29 mouse cellular contexts compared by ENCODE assay signal in genomic region chr13:23687181-23687580, GRCm38 (mm10). TPM values are rescaled to one million over a fixed set of nuclear protein-coding genes. Genes with fewer than 3 reads are reported as not detected.
DNase-seq lines count a peak whose midpoint lies in the region; ATAC-seq and TF ChIP-seq lines count a peak whose summit lies in the region.
"Had no signal": no experiment of that assay in that cellular context is flagged by ENCODE, and none has a peak within 500 bp of the region (broad histone marks: within the 10 kb centered on the region; RNA-seq: fewer than 3 reads in every experiment).

No protein-coding gene starts in this region.

- no peak overlapping the region for H3K4me3 ChIP-seq in heart, embryonic 10.5 days
- H3K4me3 ChIP-seq in liver, adult 2 months (ENCODE audit: insufficient read depth, low read depth, low read length) = peak overlapping the region; percentile 28; the same call in 1 of the 2 replicates
- H3K4me3 ChIP-seq in liver, embryonic 11.5 days (ENCODE audit: low read depth, low read length) = no peak overlapping the region
- H3K4me3 ChIP-seq in liver, embryonic 14.5 days (ENCODE audit: insufficient read depth in 1 of 2, low read depth in 2 of 2, low read length in 2 of 2) = peak overlapping the region in 1 of 2 experiments; percentile 28; a peak in 2 of 4 replicates
- H3K4me3 ChIP-seq: forebrain, embryonic 15.5 days had no signal

- no peak overlapping the region for H3K4me2 ChIP-seq in liver, embryonic 11.5 days
- peak overlapping the region; percentile 56 for H3K4me2 ChIP-seq in liver, embryonic 14.5 days (ENCODE audit: low read depth)
- H3K4me2 ChIP-seq: forebrain, embryonic 15.5 days; heart, embryonic 11.5 days had no signal

- no peaks in the 10 kb centered on the region for H3K9me3 ChIP-seq in heart, embryonic 10.5 days
- H3K9me3 ChIP-seq in liver, embryonic 11.5 days (ENCODE audit: control insufficient read depth, low read length) = no peaks in the 10 kb centered on the region
- no peaks in the 10 kb centered on the region for H3K9me3 ChIP-seq in liver, embryonic 14.5 days (ENCODE audit: control insufficient read depth, low read length)
- H3K9me3 ChIP-seq: forebrain, embryonic 15.5 days had no signal

- no peak for TF ChIP-seq EP300 in liver, embryonic 14.5 days (IDR thresholded peaks at IDR 0.05; ENCODE audit: low read depth)

- no peak for TF ChIP-seq CTCF in liver, adult 2 months (IDR thresholded peaks at IDR 0.05; ENCODE audit: low read depth, low read length)
- no peak for TF ChIP-seq CTCF in liver, embryonic 14.5 days (IDR thresholded peaks at IDR 0.05; ENCODE audit: low read depth)

- H3K4me1 ChIP-seq in heart, embryonic 10.5 days = peaks cover 9% of the 10 kb centered on the region
- peaks cover 20% of the 10 kb centered on the region; the same call in 1 of the 2 replicates for H3K4me1 ChIP-seq in liver, adult 2 months (ENCODE audit: control insufficient read depth, insufficient read depth, low read length)
- H3K4me1 ChIP-seq in liver, embryonic 11.5 days (replicated peaks; ENCODE audit: control insufficient read depth, insufficient read depth, low read length) = peaks cover 22% of the 10 kb centered on the region
- peaks cover 10 to 27% of the 10 kb centered on the region in 2 experiments for H3K4me1 ChIP-seq in liver, embryonic 14.5 days (replicated peaks; ENCODE audit: control insufficient read depth in 2 of 2, insufficient read depth in 2 of 2, low read length in 1 of 2)

- peak; percentile 0 for DNase-seq in heart, adult 11 months
- no peak for DNase-seq in heart, embryonic 10.5 days (ENCODE audit: low spot score)
- no peak for DNase-seq in liver, adult 2 months (ENCODE audit: extremely low read depth, low read depth, low spot score)
- DNase-seq in liver, embryonic 11.5 days (ENCODE audit: low spot score) = no peak
- peak; percentile 80 for DNase-seq in large intestine, adult 2 months (ENCODE audit: low read depth, low spot score)
- DNase-seq in liver, embryonic 14.5 days (ENCODE audit: low read depth in 3 of 3, low spot score in 3 of 3) = no peak
- DNase-seq in MN1 (ENCODE audit: low spot score) = no peak
- DNase-seq in ovary, postnatal 36 days (ENCODE audit: low spot score) = no peak
- DNase-seq: adrenal gland, adult 2 months; cerebellum, adult 11 months; cerebellum, adult 9-11 months; kidney, adult 11 months; kidney, postnatal 25 days; lung, adult 2 months; right cerebral cortex, postnatal 14 days; spleen, adult 18-20 months had no signal

- H3K79me2 ChIP-seq in liver, adult 2 months (ENCODE audit: control insufficient read depth, insufficient read depth, low read length) = peaks cover 13% of the 10 kb centered on the region

- no peaks in the 10 kb centered on the region for H3K27me3 ChIP-seq in heart, embryonic 10.5 days (ENCODE audit: insufficient read depth, poor library complexity, severe bottlenecking)
- no peaks in the 10 kb centered on the region for H3K27me3 ChIP-seq in liver, adult 2 months (ENCODE audit: control insufficient read depth, insufficient read depth, low read length)
- H3K27me3 ChIP-seq in liver, embryonic 11.5 days (replicated peaks; ENCODE audit: control insufficient read depth, insufficient read depth, low read length) = no peaks in the 10 kb centered on the region
- H3K27me3 ChIP-seq in liver, embryonic 14.5 days (ENCODE audit: control insufficient read depth, insufficient read depth, low read length) = no peaks in the 10 kb centered on the region
- H3K27me3 ChIP-seq: forebrain, embryonic 15.5 days; Patski had no signal

- no peaks in the 10 kb centered on the region for H3K36me3 ChIP-seq in heart, embryonic 10.5 days
- peaks cover 7% of the 10 kb centered on the region for H3K36me3 ChIP-seq in liver, adult 2 months (ENCODE audit: control insufficient read depth, insufficient read depth, low read length)
- H3K36me3 ChIP-seq in liver, embryonic 11.5 days (ENCODE audit: control insufficient read depth, insufficient read depth, low read length) = no peaks in the 10 kb centered on the region
- no peaks in the 10 kb centered on the region for H3K36me3 ChIP-seq in liver, embryonic 14.5 days (replicated peaks; ENCODE audit: control insufficient read depth, insufficient read depth, low read depth)
- H3K36me3 ChIP-seq: forebrain, embryonic 15.5 days had no signal

- no peak overlapping the region for H3K9ac ChIP-seq in liver, adult 2 months (ENCODE audit: low read depth, low read length)
- H3K9ac ChIP-seq in liver, embryonic 11.5 days (ENCODE audit: low read depth, low read length) = no peak overlapping the region
- H3K9ac ChIP-seq in liver, embryonic 14.5 days (replicated peaks) = peak overlapping the region; percentile 29; the same call in 1 of the 2 replicates
- H3K9ac ChIP-seq: forebrain, embryonic 15.5 days had no signal

- TF ChIP-seq POLR2A in liver, adult 2 months (IDR thresholded peaks at IDR 0.05; ENCODE audit: extremely low read depth, insufficient read depth, low read length) = no peak

- ATAC-seq in liver, embryonic 11.5 days (replicated peaks; ENCODE audit: low FRiP score) = no peak
- no peak for ATAC-seq in liver, embryonic 14.5 days (ENCODE audit: insufficient read depth)
- ATAC-seq: forebrain, embryonic 15.5 days; hindbrain, embryonic 16.5 days; midbrain, embryonic 16.5 days; Patski had no signal

- H3K27ac ChIP-seq in heart, embryonic 10.5 days = no peak overlapping the region
- no peak overlapping the region for H3K27ac ChIP-seq in liver, adult 2 months (replicated peaks; ENCODE audit: insufficient read depth, low read depth, low read length)
- H3K27ac ChIP-seq in liver, embryonic 11.5 days (ENCODE audit: low read depth, low read length) = no peak overlapping the region
- H3K27ac ChIP-seq in liver, embryonic 14.5 days = no peak overlapping the region
- H3K27ac ChIP-seq: forebrain, embryonic 15.5 days had no signal

- 85% methylated on average over 4 of the region's 4 CpGs for WGBS in heart, embryonic 10.5 days
- 41% methylated on average over 4 of the region's 4 CpGs for WGBS in liver, adult 2 months
- 90% methylated on average over 4 of the region's 4 CpGs for WGBS in liver, embryonic 11.5 days
- WGBS in large intestine, adult 2 months = 28% methylated on average over 4 of the region's 4 CpGs
- WGBS in liver, embryonic 14.5 days (ENCODE audit: insufficient replicate concordance) = 78% methylated on average over 4 of the region's 4 CpGs

RNA-seq across cellular contexts. Expression of gene Hist1h2bc, which starts 3.2 kb away (rescaled TPM):
- 24.3 and 29.4 TPM in 2 replicates for polyA plus RNA-seq in heart, embryonic 10.5 days (2016; fragmentation: Nextera tagmentation; extraction: Ambion mirVana)
- 228 and 265 TPM in 2 replicates for total RNA-seq in liver, adult 2 months (2014; rRNA removed)
- polyA plus RNA-seq in liver, adult 2 months (2012; rRNA removed) = 312 and 443 TPM in 2 replicates
- 31.9 and 35.7 TPM in 2 replicates for polyA plus RNA-seq in liver, embryonic 11.5 days (2014; fragmentation: Nextera tagmentation; extraction: Ambion mirVana)
- polyA plus RNA-seq in large intestine, adult 2 months (2012; rRNA removed) = 279 and 296 TPM in 2 replicates
- polyA plus RNA-seq in liver, embryonic 14.5 days (2012; rRNA removed) = 67.1 and 79.7 TPM in 2 replicates
- polyA plus RNA-seq in liver, embryonic 14.5 days (2014; fragmentation: Nextera tagmentation; extraction: Ambion mirVana) = 104 and 106 TPM in 2 replicates

RNA-seq across cellular contexts. Expression of gene Hist1h2ac, which starts 3.4 kb away (rescaled TPM):
- polyA plus RNA-seq in heart, embryonic 10.5 days (2016; fragmentation: Nextera tagmentation; extraction: Ambion mirVana) = 0.63 and 0.84 TPM in 2 replicates
- total RNA-seq in liver, adult 2 months (2014; rRNA removed) = 4.9 and 6.2 TPM in 2 replicates
- 0.12 and 0.22 TPM in 2 replicates for polyA plus RNA-seq in liver, adult 2 months (2012; rRNA removed)
- polyA plus RNA-seq in liver, embryonic 11.5 days (2014; fragmentation: Nextera tagmentation; extraction: Ambion mirVana) = 0.79 and 1.5 TPM in 2 replicates
- polyA plus RNA-seq in large intestine, adult 2 months (2012; rRNA removed) = 1.2 TPM in 2 replicates
- 1.5 and 1.8 TPM in 2 replicates for polyA plus RNA-seq in liver, embryonic 14.5 days (2012; rRNA removed)
- polyA plus RNA-seq in liver, embryonic 14.5 days (2014; fragmentation: Nextera tagmentation; extraction: Ambion mirVana) = 1.1 and 1.3 TPM in 2 replicates

RNA-seq across cellular contexts. Expression of gene Hist1h1t, which starts 8.4 kb away (rescaled TPM):
- polyA plus RNA-seq in heart, embryonic 10.5 days (2016; fragmentation: Nextera tagmentation; extraction: Ambion mirVana) = 0.24 TPM in 1 of 2 replicates, not detected in the other
- not detected in 2 replicates for total RNA-seq in liver, adult 2 months (2014; rRNA removed)
- not detected in 2 replicates for polyA plus RNA-seq in liver, adult 2 months (2012; rRNA removed)
- not detected in 2 replicates for polyA plus RNA-seq in liver, embryonic 11.5 days (2014; fragmentation: Nextera tagmentation; extraction: Ambion mirVana)
- polyA plus RNA-seq in large intestine, adult 2 months (2012; rRNA removed) = not detected in 2 replicates
- polyA plus RNA-seq in liver, embryonic 14.5 days (2012; rRNA removed) = 0.13 TPM in 1 of 2 replicates, not detected in the other
- not detected in 2 replicates for polyA plus RNA-seq in liver, embryonic 14.5 days (2014; fragmentation: Nextera tagmentation; extraction: Ambion mirVana)
- total RNA-seq: adrenal gland, adult 2 months; gastrocnemius, adult 8-10 months; hematopoietic stem cell, adult 5-6 weeks had no signal
- polyA plus RNA-seq: adrenal gland, adult 2 months; embryonic facial prominence, embryonic 11.5 days; forebrain, embryonic 15.5 days; gonadal fat pad, adult 2 months; heart, embryonic 11.5 days; heart, postnatal 0 days; hindbrain, embryonic 16.5 days; lung, adult 2 months; midbrain, embryonic 16.5 days; neural tube, embryonic 14.5 days; thymus, postnatal 0 days; urinary bladder, adult 2 months had no signal

RNA-seq across cellular contexts. Expression of gene Hist1h4c, which starts 11.1 kb away (rescaled TPM):
- 3.2 and 3.3 TPM in 2 replicates for polyA plus RNA-seq in heart, embryonic 10.5 days (2016; fragmentation: Nextera tagmentation; extraction: Ambion mirVana)
- 190 and 256 TPM in 2 replicates for total RNA-seq in liver, adult 2 months (2014; rRNA removed)
- 0.95 and 3.1 TPM in 2 replicates for polyA plus RNA-seq in liver, adult 2 months (2012; rRNA removed)
- 5.1 and 5.2 TPM in 2 replicates for polyA plus RNA-seq in liver, embryonic 11.5 days (2014; fragmentation: Nextera tagmentation; extraction: Ambion mirVana)
- polyA plus RNA-seq in large intestine, adult 2 months (2012; rRNA removed) = 16.9 and 21.6 TPM in 2 replicates
- polyA plus RNA-seq in liver, embryonic 14.5 days (2012; rRNA removed) = 3.5 and 6.2 TPM in 2 replicates
- polyA plus RNA-seq in liver, embryonic 14.5 days (2014; fragmentation: Nextera tagmentation; extraction: Ambion mirVana) = 8.5 and 10.1 TPM in 2 replicates

RNA-seq across cellular contexts. Expression of gene Hfe, which starts 23.5 kb away (rescaled TPM):
- 5.2 and 8.3 TPM in 2 replicates for polyA plus RNA-seq in heart, embryonic 10.5 days (2016; fragmentation: Nextera tagmentation; extraction: Ambion mirVana)
- 30.4 and 35.3 TPM in 2 replicates for total RNA-seq in liver, adult 2 months (2014; rRNA removed)
- 32.6 and 40.9 TPM in 2 replicates for polyA plus RNA-seq in liver, adult 2 months (2012; rRNA removed)
- polyA plus RNA-seq in liver, embryonic 11.5 days (2014; fragmentation: Nextera tagmentation; extraction: Ambion mirVana) = 6.1 and 7.2 TPM in 2 replicates
- polyA plus RNA-seq in large intestine, adult 2 months (2012; rRNA removed) = 6.3 and 7.7 TPM in 2 replicates
- 2.8 and 3.4 TPM in 2 replicates for polyA plus RNA-seq in liver, embryonic 14.5 days (2012; rRNA removed)
- 10.8 and 12.2 TPM in 2 replicates for polyA plus RNA-seq in liver, embryonic 14.5 days (2014; fragmentation: Nextera tagmentation; extraction: Ambion mirVana)

Comparison
In these comparisons a context has a peak if more than half of its experiments do, and no peak if none do; other contexts are left out.
1. DNase-seq: peak in heart, adult 11 months (single experiment) and large intestine, adult 2 months (single experiment); none in heart, embryonic 10.5 days (single experiment), liver, adult 2 months (single experiment), liver, embryonic 11.5 days (single experiment), liver, embryonic 14.5 days (0 of 3), MN1 (single experiment) and ovary, postnatal 36 days (single experiment).